Mouse (Mus musculus) neutrophil, adult 5-6 weeks (primary cell): ENCODE measurements around the gene Clrn2. TPM values are rescaled to one million over a fixed set of nuclear protein-coding genes. Genes with fewer than 3 reads are reported as not detected.

Experiments
- ATAC-seq: fragments of 151-379, 151-347 bp; 2 replicates; pipeline ENCODE4 v1.8.0; 2017; ENCODE audit warnings: mild to moderate bottlenecking, moderate TSS enrichment; ENCODE audit not compliant: insufficient number of reproducible peaks, poor library complexity, low FRiP score, severe bottlenecking; ENCODE audit errors: extremely low read depth
- total RNA-seq: library from RNA; stranded (forward); fragments of 200-1000 nt; gene quantifications from 2 replicates; pipeline ENCODE4 v1.2.3, GENCODE M21; 2017

The Clrn2 gene
- total RNA-seq, 1 experiment from 2014 or later, result not detected

GRCm38 (mm10) chr5:45496479-45496878 lies 42.9 kb downstream of the Clrn2 start:
- ATAC-seq, result no peak

- no peak for ATAC-seq
Measured at GRCm38 (mm10) chr5:45496930-45497550, 43.5 kb downstream of the Clrn2 start.

DNA sequence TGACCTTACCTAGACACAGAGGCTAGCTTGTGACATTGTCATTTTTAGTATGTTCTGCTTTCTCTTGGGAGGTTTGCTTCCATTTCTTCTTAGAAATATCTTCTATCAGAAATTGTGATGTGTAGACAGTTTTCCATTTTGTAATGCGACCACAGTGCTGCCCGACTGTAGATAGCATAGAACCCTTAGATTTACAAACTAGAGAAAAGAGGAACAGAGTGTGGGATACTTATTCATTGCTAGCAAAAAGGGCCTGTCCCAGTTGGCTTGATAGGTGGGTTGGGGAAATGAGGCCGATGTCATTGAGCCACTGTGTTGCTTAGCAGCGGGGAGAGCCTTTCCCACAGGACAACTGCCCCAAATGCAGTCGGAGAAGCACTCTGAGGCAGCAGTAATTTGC lies 44.0 kb downstream of the Clrn2 start:
- ATAC-seq, result no peak

DNA sequence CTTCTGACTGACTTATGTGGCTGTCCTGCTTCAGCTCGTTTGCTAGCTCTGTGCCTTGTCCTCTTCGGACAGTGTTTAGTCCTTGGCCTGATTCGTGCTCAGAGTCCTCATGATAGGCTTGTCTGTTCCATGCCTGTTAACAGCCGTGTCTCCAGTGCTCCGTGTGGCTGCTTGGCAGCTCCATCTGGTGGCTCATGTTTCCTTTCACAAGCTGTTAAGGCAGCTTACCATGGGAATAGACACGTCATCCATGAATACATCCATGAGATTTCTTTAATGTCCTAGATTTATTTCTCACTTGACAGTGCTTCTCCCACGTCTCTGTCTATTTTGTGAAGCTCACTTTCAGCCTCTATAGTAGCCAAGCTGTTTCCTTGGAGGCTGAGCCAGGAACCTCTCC lies 56.5 kb downstream of the Clrn2 start:
- ATAC-seq, result no peak

GRCm38 (mm10) chr5:45512908-45513307 lies 59.4 kb downstream of the Clrn2 start:
- ATAC-seq, result no peak

GRCm38 (mm10) chr5:45513511-45513910 lies 60.0 kb downstream of the Clrn2 start:
- no peak for ATAC-seq

Other genes with a start within 250 kb of the Clrn2 start
- 6.2 and 10.9 TPM in 2 replicates for gene Qdpr, start 3.5 kb upstream of the Clrn2 start, total RNA-seq
- gene Lap3, start 39.6 kb downstream of the Clrn2 start, total RNA-seq, result 6.1 and 6.8 TPM in 2 replicates
- 36.0 and 43.6 TPM in 2 replicates for gene Med28, start 66.5 kb downstream of the Clrn2 start, total RNA-seq
- not detected in 2 replicates for gene Fam184b, start 185.9 kb downstream of the Clrn2 start, total RNA-seq
- 1.2 and 1.5 TPM in 2 replicates for gene Ncapg, start 216.2 kb downstream of the Clrn2 start, total RNA-seq